Mouse (Mus musculus) kidney, embryonic 14.5 days (tissue): ENCODE measurements at regions not wholly inside any gene's neighbourhood (a gene's known extent, or its start where the extent isn't known, plus 50 kb on each side); places are given as distances from the start of the nearest gene placed in this dataset.

Experiments used
- ATAC-seq: fragments of 200-750 bp; cut with Nextera tagmentation; 2 replicates; pipeline ENCODE4 v1.8.0; 2017; ENCODE audit warnings: moderate number of reproducible peaks, mild to moderate bottlenecking, moderate TSS enrichment, moderate library complexity; ENCODE audit not compliant: low FRiP score, low TSS enrichment
- H3K27ac ChIP-seq: fragments of 300-500 bp; sonication (generic); 2 replicates; pipeline ENCODE4 v1.5.1; 2014; ENCODE audit warnings: low read depth, mild to moderate bottlenecking, low read length, moderate library complexity, mixed read lengths
- H3K27me3 ChIP-seq: fragments of 300-500 bp; sonication (generic); 2 replicates; pipeline ENCODE4 v1.6.1; 2014; ENCODE audit warnings: mild to moderate bottlenecking, low read length; ENCODE audit not compliant: control insufficient read depth, insufficient read depth
- H3K36me3 ChIP-seq: fragments of 300-500 bp; sonication (generic); 2 replicates; pipeline ENCODE4 v1.6.1; 2014; ENCODE audit warnings: low read length, mixed read lengths; ENCODE audit not compliant: control insufficient read depth, insufficient read depth
- H3K4me1 ChIP-seq: fragments of 300-500 bp; sonication (generic); 2 replicates; pipeline ENCODE4 v1.6.1; 2014; ENCODE audit warnings: low read length, mixed read lengths; ENCODE audit not compliant: control insufficient read depth, insufficient read depth
- H3K4me2 ChIP-seq: fragments of 300-500 bp; sonication (generic); replicated peaks from 2 replicates; pipeline ENCODE4 v1.6.1; 2014; ENCODE audit warnings: low read depth, mild to moderate bottlenecking, low read length
- H3K4me3 ChIP-seq: fragments of 300-500 bp; sonication (generic); 2 replicates; pipeline ENCODE4 v1.5.1; 2014; ENCODE audit warnings: mild to moderate bottlenecking, low read length
- H3K9ac ChIP-seq: fragments of 300-500 bp; sonication (generic); 2 replicates; pipeline ENCODE4 v1.6.1; 2014; ENCODE audit warnings: low read depth, mild to moderate bottlenecking, low read length, moderate library complexity
- H3K9me3 ChIP-seq: fragments of 300-500 bp; sonication (generic); 2 replicates; pipeline ENCODE4 v1.6.1; 2016; ENCODE audit warnings: low read length; ENCODE audit not compliant: control insufficient read depth
- WGBS: fragments of 180-500 bp; shearing (Covaris S2); extraction: QIAGEN DNeasy Blood & Tissue Kit; methylation state at CpG from one replicate; pipeline ENCODE4 v1.1.7; 2014; 5-methylcytosine and 5-hydroxymethylcytosine counted together

GRCm38 (mm10) chr2:173970789-173971188 is 105.3 kb upstream of the Stx16 start:
- ATAC-seq, result no peak
- Histone ChIP-seq H3K27ac (no peak overlapping the region), H3K4me3 (no peak overlapping the region), H3K27me3 (no peaks in the 10 kb centered on the region), H3K9me3 (peaks cover 10% of the 10 kb centered on the region; the same call in 1 of the 2 replicates), H3K4me1 (no peaks in the 10 kb centered on the region; the same call in 1 of the 2 replicates), H3K36me3 (no peaks in the 10 kb centered on the region), H3K4me2 (no peak overlapping the region), H3K9ac (no peak overlapping the region)
- WGBS, result 44% methylated on average over 1 of the region's 1 CpGs

- WGBS, result 11% methylated on average over 4 of the region's 4 CpGs
- Histone ChIP-seq H3K4me1 (peaks cover 21% of the 10 kb centered on the region), H3K4me3 (no peak overlapping the region), H3K27ac (peak overlapping the region; percentile 75; the same call in 1 of the 2 replicates), H3K9ac (no peak overlapping the region), H3K27me3 (no peaks in the 10 kb centered on the region), H3K9me3 (peaks cover 10% of the 10 kb centered on the region; the same call in 1 of the 2 replicates), H3K36me3 (no peaks in the 10 kb centered on the region), H3K4me2 (no peak overlapping the region)
- peak; percentile 79 for ATAC-seq
Observed at GRCm38 (mm10) chr2:173976314-173977053, 99.6 kb upstream of the Stx16 start.

- Histone ChIP-seq H3K27ac (peak overlapping the region; percentile 75), H3K4me2 (no peak overlapping the region), H3K27me3 (no peaks in the 10 kb centered on the region), H3K36me3 (no peaks in the 10 kb centered on the region), H3K4me1 (peaks cover 21% of the 10 kb centered on the region), H3K4me3 (no peak overlapping the region), H3K9ac (no peak overlapping the region; the same call in 1 of the 2 replicates), H3K9me3 (peaks cover 10% of the 10 kb centered on the region; the same call in 1 of the 2 replicates)
- ATAC-seq, result 0 out of 2 replicates have a peak, but pooled peaks have one; percentile 50
- WGBS, result 18% methylated on average over 12 of the region's 12 CpGs
Observed at GRCm38 (mm10) chr2:173977236-173978053, 98.7 kb upstream of the Stx16 start.

GRCm38 (mm10) chr2:173978138-173978765 is 97.9 kb upstream of the Stx16 start:
- H3K4me2 ChIP-seq, result no peak overlapping the region
- H3K9me3 ChIP-seq, result peaks cover 10% of the 10 kb centered on the region; the same call in 1 of the 2 replicates
- no peak for ATAC-seq
- H3K36me3 ChIP-seq, result no peaks in the 10 kb centered on the region
- no peak overlapping the region for H3K9ac ChIP-seq
- H3K4me3 ChIP-seq, result no peak overlapping the region
- no peaks in the 10 kb centered on the region for H3K27me3 ChIP-seq
- H3K4me1 ChIP-seq, result peaks cover 21% of the 10 kb centered on the region
- H3K27ac ChIP-seq, result peak overlapping the region; percentile 75
- 46% methylated on average over 13 of the region's 13 CpGs for WGBS

- H3K27me3 ChIP-seq, result no peaks in the 10 kb centered on the region
- no peak for ATAC-seq
- H3K4me1 ChIP-seq, result peaks cover 20% of the 10 kb centered on the region
- H3K27ac ChIP-seq, result no peak overlapping the region
- no peak overlapping the region for H3K4me3 ChIP-seq
- no peaks in the 10 kb centered on the region for H3K36me3 ChIP-seq
- WGBS, result 47% methylated on average over 9 of the region's 9 CpGs
- H3K4me2 ChIP-seq, result no peak overlapping the region
- H3K9me3 ChIP-seq, result no peaks in the 10 kb centered on the region
- H3K9ac ChIP-seq, result no peak overlapping the region
Observed at GRCm38 (mm10) chr2:173981036-173981435, 95.1 kb upstream of the Stx16 start.

- H3K4me1 ChIP-seq, result peaks cover 10% of the 10 kb centered on the region
- H3K9me3 ChIP-seq, result no peaks in the 10 kb centered on the region
- no peak overlapping the region for H3K27ac ChIP-seq
- H3K9ac ChIP-seq, result no peak overlapping the region
- H3K27me3 ChIP-seq, result no peaks in the 10 kb centered on the region
- 81% methylated on average over 7 of the region's 7 CpGs for WGBS
- no peak overlapping the region for H3K4me3 ChIP-seq
- no peak for ATAC-seq
- H3K4me2 ChIP-seq, result no peak overlapping the region
- H3K36me3 ChIP-seq, result no peaks in the 10 kb centered on the region
Observed at GRCm38 (mm10) chr2:173987516-173987915, 88.6 kb upstream of the Stx16 start.

- no peak for ATAC-seq
- H3K36me3 ChIP-seq, result no peaks in the 10 kb centered on the region
- WGBS, result 93% methylated on average over 8 of the region's 8 CpGs
- no peak overlapping the region for H3K9ac ChIP-seq
- no peaks in the 10 kb centered on the region for H3K9me3 ChIP-seq
- H3K4me1 ChIP-seq, result peaks cover 10% of the 10 kb centered on the region
- H3K4me3 ChIP-seq, result no peak overlapping the region
- no peak overlapping the region for H3K27ac ChIP-seq
- H3K27me3 ChIP-seq, result no peaks in the 10 kb centered on the region
- H3K4me2 ChIP-seq, result no peak overlapping the region
Observed at GRCm38 (mm10) chr2:173987921-173988320, 88.2 kb upstream of the Stx16 start.

GRCm38 (mm10) chr2:173988641-173989336 is 87.3 kb upstream of the Stx16 start:
- Histone ChIP-seq H3K27me3 (no peaks in the 10 kb centered on the region), H3K9me3 (no peaks in the 10 kb centered on the region), H3K4me2 (no peak overlapping the region), H3K4me1 (peaks cover 12% of the 10 kb centered on the region), H3K27ac (no peak overlapping the region), H3K4me3 (no peak overlapping the region), H3K9ac (no peak overlapping the region), H3K36me3 (no peaks in the 10 kb centered on the region)
- no peak for ATAC-seq
- WGBS, result 85% methylated on average over 11 of the region's 11 CpGs
